Mouse (Mus musculus) common myeloid progenitor, adult 5-6 weeks (primary cell): ENCODE results near the gene Olfr586. TPM values are rescaled to one million over a fixed set of nuclear protein-coding genes. Genes with fewer than 3 reads are reported as not detected.

ENCODE experiments used
- ATAC-seq: replicated peaks from 2 replicates; pipeline ENCODE4 v1.8.0; 2016; ENCODE audit warnings: low read depth, mild to moderate bottlenecking, moderate TSS enrichment, inconsistent platforms; ENCODE audit not compliant: poor library complexity, severe bottlenecking
- total RNA-seq: library from RNA; stranded (forward); fragments of 200-1000, 187-1606 nt; gene quantifications from 2 replicates; pipeline ENCODE4 v1.2.3, GENCODE M21; 2017

The Olfr586 gene
- total RNA-seq: not detected in 2 replicates

DNA sequence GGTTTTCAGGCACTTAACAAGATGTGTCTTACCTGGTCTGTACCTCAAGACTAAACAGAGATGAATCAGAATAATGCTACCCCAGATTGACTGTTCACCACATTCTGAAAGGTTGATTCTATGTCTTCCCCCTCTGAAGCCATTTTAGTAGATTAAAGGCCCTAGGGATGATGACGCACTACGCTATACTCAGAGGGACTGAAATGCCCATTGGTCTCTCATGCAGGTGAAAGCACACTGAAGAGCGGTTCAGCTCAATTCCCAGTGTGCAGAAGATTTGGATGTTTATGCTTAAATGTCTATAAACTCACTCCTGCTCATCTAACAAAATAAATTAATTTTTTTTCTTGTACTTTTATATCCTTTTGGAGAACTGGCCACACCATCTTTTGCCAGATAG, at the start of gene Olfr586:
Olfr586 (minus strand) TSS at position 101 of the 400 bp plus-strand sequence.
- ATAC-seq: no peak

DNA sequence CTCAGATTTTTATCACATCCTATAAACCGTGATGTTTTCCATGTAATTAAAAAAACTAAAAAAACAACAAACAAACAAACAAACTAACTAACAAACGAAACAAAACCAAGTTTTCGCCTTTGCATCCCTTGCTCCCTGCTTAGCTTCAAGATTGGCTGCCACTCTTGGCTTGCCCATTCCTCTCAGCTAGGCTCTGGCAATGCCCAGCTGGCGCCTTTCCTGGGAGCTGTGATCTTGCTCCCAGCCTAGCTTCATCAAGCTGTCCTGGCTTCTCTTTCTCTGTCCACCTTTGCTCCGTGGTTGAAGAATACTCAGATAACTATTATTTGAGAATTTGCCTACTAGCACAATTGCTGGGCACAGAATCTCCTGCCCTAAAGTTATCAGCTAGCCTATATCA, 44.3 kb upstream of the Olfr586 start:
- no peak for ATAC-seq

GRCm38 (mm10) chr7:103156256-103156655, 30.8 kb upstream of the Olfr586 start, which contains the start of gene Olfr589:
Olfr589 (minus strand) TSS chr7:103156356.
- no peak for ATAC-seq

DNA sequence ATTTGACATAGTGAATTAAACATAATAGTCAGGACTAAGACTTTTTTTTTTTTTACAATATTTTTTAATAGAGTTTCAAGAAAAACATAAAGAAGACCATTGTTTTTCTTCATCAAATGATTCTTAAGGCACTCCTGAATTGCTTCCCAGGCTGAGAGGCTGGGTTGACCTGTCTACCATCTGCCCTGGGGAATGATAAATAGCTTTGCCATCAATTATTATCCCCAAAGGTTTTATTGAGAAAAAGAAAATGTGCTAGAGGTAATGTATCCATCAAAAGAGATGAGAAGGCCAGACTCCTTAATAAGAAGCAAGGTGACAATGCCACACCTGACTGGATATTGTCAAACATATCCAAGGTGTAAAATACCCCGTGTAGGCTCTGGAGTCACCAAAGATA, 15.1 kb upstream of the Olfr586 start, which contains the start of gene Olfr588-ps1:
Olfr588-ps1 (plus strand) TSS at position 301 of the 400 bp plus-strand sequence.
- ATAC-seq: no peak

GRCm38 (mm10) chr7:103119406-103119805, 6.0 kb downstream of the Olfr586 start:
- no peak for ATAC-seq

- no peak for ATAC-seq
These were observed 28.0 kb downstream of the Olfr586 start, which contains the start of gene Olfr585 for GRCm38 (mm10) chr7:103097420-103097819. Olfr585 (plus strand) TSS chr7:103097720.

DNA sequence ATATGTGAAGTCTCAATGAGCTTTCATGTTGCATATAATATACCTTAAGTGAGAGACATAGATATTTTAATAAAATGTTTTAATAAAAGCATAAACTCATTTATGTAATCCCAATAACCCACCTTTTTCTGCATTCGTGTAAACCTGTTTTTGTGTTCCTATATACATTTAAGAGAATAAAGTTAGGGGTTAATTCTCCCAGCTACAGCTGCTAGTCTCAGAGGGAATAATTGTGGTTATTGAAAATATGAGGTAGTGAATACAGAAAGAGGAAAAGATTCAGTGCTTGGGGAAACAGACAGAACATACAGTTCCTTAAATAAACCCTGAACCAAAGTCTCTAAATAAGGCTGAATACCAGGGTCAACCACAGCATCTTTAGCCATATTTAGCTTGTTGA, 43.9 kb downstream of the Olfr586 start, which contains the start of gene Olfr584:
Olfr584 (plus strand) TSS at position 301 of the 400 bp plus-strand sequence.
- ATAC-seq: no peak

Other genes starting within 250 kb of the Olfr586 start
- not detected in 2 replicates for gene Olfr568, start 248.5 kb downstream of the Olfr586 start, total RNA-seq
- gene Olfr569, start 234.8 kb downstream of the Olfr586 start, total RNA-seq: not detected in 2 replicates
- gene Olfr570, start 231.1 kb downstream of the Olfr586 start, total RNA-seq: not detected in 2 replicates
- not detected in 2 replicates for gene Olfr571, start 208.1 kb downstream of the Olfr586 start, total RNA-seq
- not detected in 2 replicates for gene Olfr572, start 201.2 kb downstream of the Olfr586 start, total RNA-seq
- not detected in 2 replicates for gene Olfr573-ps1, start 183.1 kb downstream of the Olfr586 start, total RNA-seq
- not detected in 2 replicates for gene Olfr574, start 177.2 kb downstream of the Olfr586 start, total RNA-seq
- not detected in 2 replicates for gene Olfr575, start 166.9 kb downstream of the Olfr586 start, total RNA-seq
- gene Olfr576, start 163.0 kb downstream of the Olfr586 start, total RNA-seq: not detected in 2 replicates
- gene Olfr577, start 149.7 kb downstream of the Olfr586 start, total RNA-seq: not detected in 2 replicates
- gene Olfr578, start 136.3 kb downstream of the Olfr586 start, total RNA-seq: not detected in 2 replicates
- not detected in 2 replicates for gene Olfr582, start 87.6 kb downstream of the Olfr586 start, total RNA-seq
- gene Olfr583, start 74.3 kb downstream of the Olfr586 start, total RNA-seq: not detected in 2 replicates
- gene Olfr584, start 43.8 kb downstream of the Olfr586 start, total RNA-seq: not detected in 2 replicates
- gene Olfr585, start 27.9 kb downstream of the Olfr586 start, total RNA-seq: not detected in 2 replicates
- gene Olfr588-ps1, start 15.2 kb upstream of the Olfr586 start, total RNA-seq: not detected in 2 replicates
- gene Olfr589, start 30.7 kb upstream of the Olfr586 start, total RNA-seq: not detected in 2 replicates
- gene Olfr591, start 52.7 kb upstream of the Olfr586 start, total RNA-seq: not detected in 2 replicates
- gene Olfr592, start 59.2 kb upstream of the Olfr586 start, total RNA-seq: not detected in 2 replicates
- gene Olfr593, start 86.2 kb upstream of the Olfr586 start, total RNA-seq: not detected in 2 replicates
- not detected in 2 replicates for gene Olfr594, start 91.4 kb upstream of the Olfr586 start, total RNA-seq
- gene Usp17ld, start 126.9 kb upstream of the Olfr586 start, total RNA-seq: not detected in 2 replicates
- gene Olfr596, start 180.0 kb upstream of the Olfr586 start, total RNA-seq: not detected in 2 replicates
- not detected in 2 replicates for gene Olfr597, start 190.7 kb upstream of the Olfr586 start, total RNA-seq
- not detected in 2 replicates for gene Olfr598, start 197.9 kb upstream of the Olfr586 start, total RNA-seq
- gene Olfr599, start 210.3 kb upstream of the Olfr586 start, total RNA-seq: not detected in 2 replicates
- not detected in 2 replicates for gene Olfr600, start 224.0 kb upstream of the Olfr586 start, total RNA-seq
- not detected in 2 replicates for gene Olfr601, start 237.0 kb upstream of the Olfr586 start, total RNA-seq